ENCODE assay signal across 11 mouse cellular contexts in the genomic region with DNA sequence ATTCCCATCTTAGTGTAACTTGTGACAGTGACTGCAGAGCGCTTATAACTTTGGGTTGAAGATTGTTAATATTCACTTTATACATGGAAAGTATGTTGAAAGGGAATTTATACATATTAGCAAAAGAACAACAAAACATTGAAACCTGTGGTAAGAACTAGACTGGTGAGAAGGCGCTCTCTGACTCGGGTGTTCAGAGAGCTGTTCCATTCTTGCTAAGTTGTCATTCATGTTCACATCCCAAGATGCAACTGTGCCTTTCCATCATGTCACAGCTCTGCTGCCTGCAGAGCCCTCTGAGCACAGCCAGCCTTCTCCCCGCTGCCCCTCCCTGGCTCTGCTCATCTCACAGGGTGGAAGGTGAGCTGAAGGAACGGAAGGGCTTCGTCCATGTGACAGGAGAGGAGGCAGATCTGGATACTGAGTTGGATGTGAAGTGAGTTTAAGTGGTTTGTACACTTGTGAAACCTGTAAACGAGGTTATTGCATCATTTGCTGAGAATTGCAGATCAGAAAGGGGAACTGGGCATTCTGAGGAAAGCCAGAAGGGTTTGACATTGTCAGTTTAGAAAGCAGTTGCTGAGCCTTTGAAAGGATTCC. TPM values are rescaled to one million over a fixed set of nuclear protein-coding genes. Genes with fewer than 3 reads are reported as not detected.
A peak's percentile ranks its signal among the peaks of the same experiment; 100 is the strongest.
DNase-seq lines count a peak whose midpoint lies in the region; ATAC-seq and TF ChIP-seq lines count a peak whose summit lies in the region.
"Had no signal": no experiment of that assay in that cellular context is flagged by ENCODE, and none has a peak within 500 bp of the region (broad histone marks: within the 10 kb centered on the region; RNA-seq: fewer than 3 reads in every experiment).

No protein-coding gene starts in this region.

- TF ChIP-seq POLR2A in bone marrow, adult 2 months (IDR thresholded peaks at IDR 0.05; ENCODE audit: borderline replicate concordance, control insufficient read depth, low read depth, low read length) = no peak

- no peak overlapping the region for H3K4me3 ChIP-seq in heart, embryonic 11.5 days (ENCODE audit: low read depth, low read length)
- H3K4me3 ChIP-seq in bone marrow, adult 2 months (replicated peaks; ENCODE audit: control insufficient read depth, low read depth, low read length) = peak overlapping the region; percentile 38
- no peak overlapping the region for H3K4me3 ChIP-seq in liver, embryonic 16.5 days (ENCODE audit: low read depth, low read length)
- H3K4me3 ChIP-seq in kidney, embryonic 14.5 days (ENCODE audit: low read length) = no peak overlapping the region
- H3K4me3 ChIP-seq: embryonic facial prominence, embryonic 10.5 days; hindbrain, embryonic 10.5 days; limb, embryonic 10.5 days had no signal

- no peaks in the 10 kb centered on the region for H3K9me3 ChIP-seq in heart, embryonic 11.5 days (replicated peaks; ENCODE audit: control insufficient read depth, low read length)
- H3K9me3 ChIP-seq in liver, embryonic 16.5 days (replicated peaks; ENCODE audit: control insufficient read depth, low read length) = no peaks in the 10 kb centered on the region
- H3K9me3 ChIP-seq in kidney, embryonic 14.5 days (ENCODE audit: control insufficient read depth, low read length) = no peaks in the 10 kb centered on the region; the same call in 1 of the 2 replicates
- H3K9me3 ChIP-seq: embryonic facial prominence, embryonic 10.5 days; hindbrain, embryonic 10.5 days; limb, embryonic 10.5 days had no signal

- no peaks in the 10 kb centered on the region for H3K27me3 ChIP-seq in heart, embryonic 11.5 days (ENCODE audit: control insufficient read depth, insufficient read depth, low read length)
- no peaks in the 10 kb centered on the region for H3K27me3 ChIP-seq in liver, embryonic 16.5 days (ENCODE audit: control insufficient read depth, insufficient read depth, low read depth, low read length)
- H3K27me3 ChIP-seq in kidney, embryonic 14.5 days (ENCODE audit: control insufficient read depth, insufficient read depth, low read length) = no peaks in the 10 kb centered on the region

- H3K4me1 ChIP-seq in heart, embryonic 11.5 days (ENCODE audit: control insufficient read depth, insufficient read depth, low read length) = peaks cover 21% of the 10 kb centered on the region
- peaks cover 17% of the 10 kb centered on the region for H3K4me1 ChIP-seq in bone marrow, adult 2 months (ENCODE audit: control insufficient read depth, insufficient read depth, low read length)
- H3K4me1 ChIP-seq in liver, embryonic 16.5 days (ENCODE audit: control insufficient read depth, low read depth, low read length) = peaks cover 67% of the 10 kb centered on the region
- H3K4me1 ChIP-seq in kidney, embryonic 14.5 days (ENCODE audit: control insufficient read depth, insufficient read depth, low read length) = no peaks in the 10 kb centered on the region
- H3K4me1 ChIP-seq: hindbrain, embryonic 10.5 days had no signal

- H3K4me2 ChIP-seq in heart, embryonic 11.5 days = no peak overlapping the region
- H3K4me2 ChIP-seq in liver, embryonic 16.5 days (ENCODE audit: low read depth, low read length) = peak overlapping the region; percentile 29; the same call in 1 of the 2 replicates
- no peak overlapping the region for H3K4me2 ChIP-seq in kidney, embryonic 14.5 days (replicated peaks; ENCODE audit: low read depth, low read length)

- WGBS in heart, embryonic 11.5 days (ENCODE audit: insufficient replicate concordance) = 69% methylated on average over 7 of the region's 7 CpGs
- 32% methylated on average over 7 of the region's 7 CpGs for WGBS in bone marrow, adult 2 months
- WGBS in liver, embryonic 16.5 days (ENCODE audit: insufficient replicate concordance) = 41% methylated on average over 7 of the region's 7 CpGs
- WGBS in kidney, embryonic 14.5 days = 80% methylated on average over 7 of the region's 7 CpGs

- no peak overlapping the region for H3K9ac ChIP-seq in heart, embryonic 11.5 days (ENCODE audit: low read depth, low read length)
- H3K9ac ChIP-seq in liver, embryonic 16.5 days (ENCODE audit: low read depth, low read length) = no peak overlapping the region
- no peak overlapping the region for H3K9ac ChIP-seq in kidney, embryonic 14.5 days (ENCODE audit: low read depth, low read length)

- no peak for DNase-seq in heart, adult 9 months (ENCODE audit: low spot score in 2 of 2)
- peak; percentile 52 for DNase-seq in naive thymus-derived CD4-positive, alpha-beta T cell, adult 2 months (ENCODE audit: low read depth)
- no peak for DNase-seq in cerebellum, adult 9-10 months
- no peak for DNase-seq in ovary, adult 18-20 months (ENCODE audit: low spot score)

- peak overlapping the region; percentile 50 for H3K27ac ChIP-seq in heart, embryonic 11.5 days (ENCODE audit: low read depth, low read length)
- peak overlapping the region; percentile 81 for H3K27ac ChIP-seq in bone marrow, adult 2 months (ENCODE audit: control insufficient read depth, insufficient read depth, low read depth, low read length, poor library complexity)
- H3K27ac ChIP-seq in liver, embryonic 16.5 days (ENCODE audit: low read length) = peak overlapping the region; percentile 65
- H3K27ac ChIP-seq in kidney, embryonic 14.5 days (ENCODE audit: low read depth, low read length) = no peak overlapping the region
- H3K27ac ChIP-seq: embryonic facial prominence, embryonic 10.5 days; hindbrain, embryonic 10.5 days; limb, embryonic 10.5 days had no signal

- no peak for TF ChIP-seq CTCF in bone marrow, adult 2 months (IDR thresholded peaks at IDR 0.05; ENCODE audit: control insufficient read depth, insufficient read depth, low read length)

- H3K36me3 ChIP-seq in heart, embryonic 11.5 days (ENCODE audit: control insufficient read depth, insufficient read depth, low read length) = no peaks in the 10 kb centered on the region; the same call in 1 of the 2 replicates
- no peaks in the 10 kb centered on the region for H3K36me3 ChIP-seq in liver, embryonic 16.5 days (ENCODE audit: control insufficient read depth, insufficient read depth)
- 0 out of 2 replicates have a peak, but pooled peaks cover 4% of the 10 kb centered on the region for H3K36me3 ChIP-seq in kidney, embryonic 14.5 days (ENCODE audit: control insufficient read depth, insufficient read depth, low read length)

- ATAC-seq in heart, embryonic 11.5 days (replicated peaks; ENCODE audit: insufficient number of reproducible peaks, low FRiP score, low TSS enrichment) = no peak
- ATAC-seq in liver, embryonic 16.5 days (ENCODE audit: low read depth) = no peak
- ATAC-seq in kidney, embryonic 14.5 days (ENCODE audit: low FRiP score, low TSS enrichment) = no peak

RNA-seq across cellular contexts. Expression of gene Vrk1, which starts 20.2 kb away (rescaled TPM):
- polyA plus RNA-seq in heart, embryonic 11.5 days (2014; fragmentation: Nextera tagmentation; extraction: Ambion mirVana) = 49.8 and 52.4 TPM in 2 replicates
- polyA plus RNA-seq in bone marrow, adult 2 months (2011; ENCODE audit: insufficient read depth, insufficient read length, low replicate concordance, missing spikeins) = 57.4 and 65.8 TPM in 2 replicates
- 69.1 and 74.1 TPM in 2 replicates for polyA plus RNA-seq in liver, embryonic 16.5 days (2015; fragmentation: Nextera tagmentation; extraction: Ambion mirVana)
- 79.0 and 84.8 TPM in 2 replicates for polyA plus RNA-seq in kidney, embryonic 14.5 days (2014; fragmentation: Nextera tagmentation; extraction: Ambion mirVana)
